12 mouse cellular contexts compared by ENCODE assay signal in the genomic region with DNA sequence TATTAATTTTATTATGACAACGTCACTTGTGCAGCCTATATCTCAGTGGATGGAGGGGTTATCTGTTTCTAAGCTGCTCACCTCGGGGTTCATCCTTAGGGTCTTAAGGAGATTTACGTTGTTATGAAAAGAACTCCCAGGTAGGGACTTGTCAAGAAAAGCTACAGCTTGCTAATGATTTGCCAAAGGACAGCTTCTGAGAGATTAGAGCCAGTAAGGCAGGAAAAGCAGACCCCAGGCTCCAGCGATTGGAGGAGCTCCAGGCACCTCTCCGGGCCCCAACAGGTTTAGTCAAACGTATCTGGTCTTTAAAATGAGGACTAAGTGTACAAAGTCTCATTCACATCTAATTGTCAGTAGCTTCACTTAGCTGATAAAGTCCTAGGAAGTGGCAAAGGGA.
"Had no signal": no experiment of that assay in that cellular context is flagged by ENCODE, and none has a peak within 500 bp of the region (broad histone marks: within the 10 kb centered on the region; RNA-seq: fewer than 3 reads in every experiment).

No protein-coding gene starts in this region.

- DNase-seq: lung, embryonic 14.5 days; lung, postnatal 10 days; right cerebral cortex, postnatal 14 days; thymus, adult 2 months; thymus, postnatal 25 days; thymus, postnatal 4 days had no signal

- H3K4me1 ChIP-seq: midbrain, embryonic 13.5 days; midbrain, embryonic 15.5 days; neural tube, embryonic 12.5 days; stomach, embryonic 15.5 days had no signal

- H3K4me3 ChIP-seq: midbrain, embryonic 13.5 days; midbrain, embryonic 15.5 days; neural tube, embryonic 12.5 days; stomach, embryonic 15.5 days had no signal

- H3K27me3 ChIP-seq: midbrain, embryonic 13.5 days; midbrain, embryonic 15.5 days; neural tube, embryonic 12.5 days; stomach, embryonic 15.5 days had no signal

- H3K27ac ChIP-seq: liver, embryonic 14.5 days; midbrain, embryonic 13.5 days; midbrain, embryonic 15.5 days; neural tube, embryonic 12.5 days; stomach, embryonic 15.5 days; stomach, postnatal 0 days had no signal

- H3K9ac ChIP-seq: liver, embryonic 14.5 days; lung, embryonic 14.5 days; midbrain, embryonic 13.5 days; midbrain, embryonic 15.5 days; neural tube, embryonic 12.5 days; stomach, embryonic 15.5 days had no signal

- H3K36me3 ChIP-seq: midbrain, embryonic 13.5 days; midbrain, embryonic 15.5 days; neural tube, embryonic 12.5 days; stomach, embryonic 15.5 days had no signal

- ATAC-seq: midbrain, embryonic 13.5 days; midbrain, embryonic 15.5 days had no signal

- H3K9me3 ChIP-seq: midbrain, embryonic 13.5 days; midbrain, embryonic 15.5 days; neural tube, embryonic 12.5 days; stomach, embryonic 15.5 days had no signal

- H3K4me2 ChIP-seq: lung, embryonic 14.5 days; midbrain, embryonic 13.5 days; midbrain, embryonic 15.5 days; neural tube, embryonic 12.5 days; stomach, embryonic 15.5 days had no signal
